Mouse (Mus musculus): ENCODE data around the gene Nisch.

- no peak for TF ChIP-seq CTCF (IDR thresholded peaks at IDR 0.05; ENCODE audit: control insufficient read depth, insufficient read depth, insufficient read length)
- no peak for TF ChIP-seq USF1 (IDR thresholded peaks at IDR 0.05; ENCODE audit: low read depth)
- TF ChIP-seq FOSL1 (IDR thresholded peaks at IDR 0.05; ENCODE audit: insufficient read depth, low read length, poor library complexity, severe bottlenecking), result no peak
- no peak for TF ChIP-seq MYOD1 (IDR thresholded peaks at IDR 0.05; ENCODE audit: control insufficient read depth, insufficient read length, low read depth)
- no peak for TF ChIP-seq MYOG (IDR thresholded peaks at IDR 0.05; ENCODE audit: control insufficient read depth, extremely low read depth, insufficient read length)
- TF ChIP-seq MAX (IDR thresholded peaks at IDR 0.05), result no peak
- no peak for TF ChIP-seq CEBPB (IDR thresholded peaks at IDR 0.05; ENCODE audit: low read depth)
Measured at GRCm38 (mm10) chr14:31258476-31259050, 41.8 kb upstream of the Nisch start.
